Mouse (Mus musculus) heart, embryonic 11.5 days (tissue): Measurements from ENCODE around the gene Cd2bp2. TPM values are rescaled to one million over a fixed set of nuclear protein-coding genes. Genes with fewer than 3 reads are reported as not detected.

Source experiments
- ATAC-seq: fragments of 200-750 bp; cut with Nextera tagmentation; replicated peaks from 2 replicates; pipeline ENCODE4 v1.8.0; 2017; ENCODE audit warnings: moderate library complexity; ENCODE audit not compliant: insufficient number of reproducible peaks, low FRiP score, low TSS enrichment
- H3K27ac ChIP-seq: fragments of 300-500 bp; sonication (generic); 2 replicates; pipeline ENCODE4 v1.5.1; 2014; ENCODE audit warnings: mild to moderate bottlenecking, low read depth, low read length
- H3K27me3 ChIP-seq: fragments of 300-500 bp; sonication (generic); 2 replicates; pipeline ENCODE4 v1.6.1; 2014; ENCODE audit warnings: mild to moderate bottlenecking, low read length, mixed read lengths; ENCODE audit not compliant: control insufficient read depth, insufficient read depth
- H3K36me3 ChIP-seq: fragments of 300-500 bp; sonication (generic); 2 replicates; pipeline ENCODE4 v1.6.1; 2014; ENCODE audit warnings: mild to moderate bottlenecking, low read length, moderate library complexity, mixed read lengths; ENCODE audit not compliant: control insufficient read depth, insufficient read depth
- H3K4me1 ChIP-seq: fragments of 300-500 bp; sonication (generic); 2 replicates; pipeline ENCODE4 v1.6.1; 2014; ENCODE audit warnings: low read length; ENCODE audit not compliant: control insufficient read depth, insufficient read depth
- H3K4me2 ChIP-seq: fragments of 300-500 bp; sonication (generic); 2 replicates; pipeline ENCODE4 v1.6.1; 2014; ENCODE audit warnings: mild to moderate bottlenecking, moderate library complexity
- H3K4me3 ChIP-seq: fragments of 300-500 bp; sonication (generic); 2 replicates; pipeline ENCODE4 v1.5.1; 2014; ENCODE audit warnings: low read depth, low read length
- H3K9ac ChIP-seq: fragments of 300-500 bp; sonication (generic); 2 replicates; pipeline ENCODE4 v1.6.1; 2014; ENCODE audit warnings: mild to moderate bottlenecking, low read depth, low read length, moderate library complexity
- H3K9me3 ChIP-seq: fragments of 300-500 bp; sonication (generic); replicated peaks from 2 replicates; pipeline ENCODE4 v1.6.1; 2016; ENCODE audit warnings: low read length; ENCODE audit not compliant: control insufficient read depth
- WGBS: fragments of 180-500 bp; shearing (Covaris S2); extraction: QIAGEN DNeasy Blood & Tissue Kit; methylation state at CpG from one replicate; pipeline ENCODE4 v1.1.7; 2014; ENCODE audit not compliant: insufficient replicate concordance; 5-methylcytosine and 5-hydroxymethylcytosine counted together
- polyA plus RNA-seq: library from polyadenylated mRNA; unstranded; fragments of >200 nt; fragmentation: Nextera tagmentation; extraction: Ambion mirVana; gene quantifications from 2 replicates; pipeline ENCODE4 v1.2.1, GENCODE M21; 2014

The Cd2bp2 gene
- polyA plus RNA-seq, 1 experiment from 2014 or later: 41.8 TPM

DNA sequence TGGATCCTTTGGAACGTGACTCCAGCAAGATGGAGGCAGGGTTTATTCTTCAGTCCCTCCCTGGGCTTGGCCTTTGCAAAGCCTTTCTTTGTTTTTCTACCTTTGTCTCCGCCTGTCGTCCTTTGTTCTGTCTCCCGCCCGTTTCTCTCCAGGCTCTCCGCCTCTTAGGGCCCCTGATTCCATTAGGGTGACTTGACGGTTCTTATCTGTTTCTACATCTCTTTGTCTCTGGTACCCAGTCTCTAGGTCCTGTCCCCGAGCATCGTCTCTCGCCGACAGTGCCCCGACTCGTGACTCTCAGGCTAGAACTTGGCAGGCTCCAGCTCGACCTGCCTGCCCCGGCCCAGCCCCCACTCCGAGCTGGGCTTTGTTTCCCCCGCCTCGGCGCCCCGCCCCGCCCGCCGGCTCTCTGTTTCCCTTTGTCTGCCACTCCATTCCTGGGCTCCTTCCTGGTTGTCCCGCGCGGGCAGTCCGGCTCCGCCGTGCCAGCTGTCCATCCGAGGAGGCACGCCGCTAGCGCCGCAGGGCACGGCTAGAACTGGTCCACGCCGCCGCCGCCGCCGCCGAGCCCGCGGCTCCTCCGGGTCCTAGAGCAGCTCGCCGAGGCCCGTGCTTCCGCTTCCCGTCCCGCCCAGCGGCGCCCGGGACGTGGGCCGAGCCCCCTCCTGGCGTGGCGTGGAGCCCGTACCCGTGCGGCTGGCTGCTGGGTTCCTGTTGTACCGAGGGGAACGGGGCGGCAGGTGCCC is 36.9 kb upstream of the Cd2bp2 start, which contains the start of the genes Zfp553 and Sept1:
TSS of gene Zfp553 (plus strand) at position 440 of the 746 bp plus-strand sequence.
TSS of gene Sept1 (minus strand) at position 509 of the 746 bp plus-strand sequence.
- H3K4me2 ChIP-seq: peak within 1 kb of the TSS; percentile 85
- H3K27ac ChIP-seq: peak within 1 kb of the TSS; percentile 99
- no peaks in the 10 kb centered on the region for H3K9me3 ChIP-seq
- under 1% methylated on average over 63 of the region's 64 CpGs for WGBS
- H3K9ac ChIP-seq: peak within 1 kb of the TSS; percentile 98
- peak within 1 kb of the TSS; percentile 98 for H3K4me3 ChIP-seq
- H3K36me3 ChIP-seq: peaks cover 24% of the 10 kb centered on the region
- ATAC-seq: peak; percentile 86
- H3K4me1 ChIP-seq: peaks cover 16% of the 10 kb centered on the region
- no peaks in the 10 kb centered on the region for H3K27me3 ChIP-seq

DNA sequence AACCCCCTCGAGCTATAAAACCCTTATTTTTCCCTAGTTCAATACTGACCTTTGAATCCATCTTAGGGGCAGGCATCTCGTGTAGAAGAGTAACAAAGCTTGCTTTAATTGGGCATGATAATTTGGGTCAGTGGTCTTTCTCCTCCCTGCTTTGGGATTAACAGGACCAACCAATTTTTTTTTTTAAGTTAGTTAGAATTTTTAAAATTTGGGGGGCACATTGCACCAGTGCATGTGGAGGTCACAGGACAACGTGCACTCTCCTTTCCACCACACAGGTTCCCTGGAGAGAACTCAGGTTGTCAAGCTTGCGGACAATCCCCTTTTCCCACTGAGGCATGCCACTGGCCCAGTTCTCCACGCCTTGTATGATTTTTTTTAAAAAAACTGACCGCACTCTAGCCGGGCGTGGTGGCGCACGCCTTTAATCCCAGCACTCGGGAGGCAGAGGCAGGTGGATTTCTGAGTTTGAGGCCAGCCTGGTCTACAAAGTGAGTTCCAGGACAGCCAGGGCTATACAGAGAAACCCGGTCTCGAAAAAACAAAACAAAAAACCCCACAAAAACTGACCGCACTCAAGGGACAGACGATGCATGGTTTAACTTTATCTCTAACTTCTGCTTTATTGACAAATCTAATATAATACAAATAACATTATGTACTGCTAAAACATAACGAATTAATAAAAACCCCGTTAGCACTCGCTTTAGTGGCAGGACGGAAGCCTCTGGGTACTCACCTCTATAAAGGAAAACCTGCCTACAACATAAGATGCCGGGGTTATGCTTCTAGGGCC is 36.2 kb upstream of the Cd2bp2 start:
- Histone ChIP-seq H3K9me3 (no peaks in the 10 kb centered on the region), H3K9ac (peak overlapping the region; percentile 98), H3K4me2 (peak overlapping the region; percentile 85), H3K27me3 (no peaks in the 10 kb centered on the region), H3K4me1 (peaks cover 16% of the 10 kb centered on the region), H3K4me3 (peak overlapping the region; percentile 98), H3K36me3 (peaks cover 18% of the 10 kb centered on the region), H3K27ac (peak overlapping the region; percentile 99)
- 9% methylated on average over 20 of the region's 20 CpGs for WGBS
- no peak for ATAC-seq

DNA sequence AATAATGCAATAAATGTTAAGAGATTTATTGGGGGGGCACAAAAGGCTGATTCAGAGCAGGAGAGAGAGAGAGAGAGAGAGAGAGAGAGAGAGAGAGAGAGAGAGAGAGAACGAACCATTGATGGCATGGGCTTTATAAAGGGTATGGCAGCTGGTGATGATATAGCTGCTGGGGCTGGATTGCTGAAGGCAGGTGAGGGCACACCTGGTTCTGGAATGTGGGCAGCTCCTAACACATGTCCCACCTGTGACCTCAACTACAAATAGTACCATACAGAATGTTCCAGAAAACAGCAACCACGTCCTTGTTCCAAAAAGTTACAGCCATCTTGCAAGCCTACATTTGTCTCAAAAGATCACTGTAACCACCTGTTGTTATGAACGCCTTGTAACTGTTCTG is 35.5 kb upstream of the Cd2bp2 start:
- Histone ChIP-seq H3K4me2 (peak overlapping the region; percentile 85), H3K4me1 (peaks cover 16% of the 10 kb centered on the region), H3K9me3 (no peaks in the 10 kb centered on the region), H3K27ac (0 out of 2 replicates have a peak overlapping the region, but pooled peaks have one; percentile 99), H3K36me3 (peaks cover 12% of the 10 kb centered on the region), H3K27me3 (no peaks in the 10 kb centered on the region), H3K4me3 (peak overlapping the region; percentile 98), H3K9ac (peak overlapping the region; percentile 98)
- 78% methylated on average over 3 of the region's 3 CpGs for WGBS
- no peak for ATAC-seq

DNA sequence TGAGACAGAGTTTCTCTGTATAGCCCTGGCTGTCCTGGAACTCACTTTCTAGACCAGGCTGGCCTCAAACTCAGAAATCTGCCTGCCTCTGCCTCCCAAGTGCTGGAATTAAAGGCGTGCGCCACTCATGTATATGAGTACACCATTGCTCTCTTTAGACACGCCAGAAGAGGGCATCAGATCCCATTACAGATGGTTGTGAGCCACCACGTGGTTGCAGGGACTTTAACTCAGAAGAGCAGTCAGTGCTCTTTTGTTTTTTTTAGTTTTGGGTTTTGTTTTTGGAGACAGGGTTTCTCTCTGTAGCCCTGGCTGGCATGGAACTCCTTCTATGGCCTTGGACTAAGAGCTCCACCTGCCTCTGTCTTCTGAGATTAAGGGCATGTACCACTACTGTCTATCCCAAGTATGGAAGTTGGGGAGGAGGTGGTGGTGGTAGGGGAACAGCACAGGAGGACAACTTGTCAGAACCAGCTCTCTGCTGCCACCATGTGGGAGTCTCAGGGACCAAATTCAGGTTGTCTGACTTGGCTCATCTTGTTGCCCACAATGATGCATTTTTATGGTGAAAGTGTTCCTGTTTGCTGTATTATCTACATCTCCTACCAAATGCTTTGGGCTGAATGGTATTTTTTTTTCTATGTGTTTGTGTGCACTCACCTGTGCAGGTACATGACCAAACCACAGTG is 32.9 kb upstream of the Cd2bp2 start:
- Histone ChIP-seq H3K4me3 (no peak overlapping the region), H3K9ac (no peak overlapping the region), H3K4me2 (no peak overlapping the region), H3K27ac (no peak overlapping the region), H3K9me3 (no peaks in the 10 kb centered on the region), H3K4me1 (peaks cover 16% of the 10 kb centered on the region), H3K36me3 (no peaks in the 10 kb centered on the region), H3K27me3 (no peaks in the 10 kb centered on the region)
- 59% methylated on average over 4 of the region's 4 CpGs for WGBS
- no peak for ATAC-seq

DNA sequence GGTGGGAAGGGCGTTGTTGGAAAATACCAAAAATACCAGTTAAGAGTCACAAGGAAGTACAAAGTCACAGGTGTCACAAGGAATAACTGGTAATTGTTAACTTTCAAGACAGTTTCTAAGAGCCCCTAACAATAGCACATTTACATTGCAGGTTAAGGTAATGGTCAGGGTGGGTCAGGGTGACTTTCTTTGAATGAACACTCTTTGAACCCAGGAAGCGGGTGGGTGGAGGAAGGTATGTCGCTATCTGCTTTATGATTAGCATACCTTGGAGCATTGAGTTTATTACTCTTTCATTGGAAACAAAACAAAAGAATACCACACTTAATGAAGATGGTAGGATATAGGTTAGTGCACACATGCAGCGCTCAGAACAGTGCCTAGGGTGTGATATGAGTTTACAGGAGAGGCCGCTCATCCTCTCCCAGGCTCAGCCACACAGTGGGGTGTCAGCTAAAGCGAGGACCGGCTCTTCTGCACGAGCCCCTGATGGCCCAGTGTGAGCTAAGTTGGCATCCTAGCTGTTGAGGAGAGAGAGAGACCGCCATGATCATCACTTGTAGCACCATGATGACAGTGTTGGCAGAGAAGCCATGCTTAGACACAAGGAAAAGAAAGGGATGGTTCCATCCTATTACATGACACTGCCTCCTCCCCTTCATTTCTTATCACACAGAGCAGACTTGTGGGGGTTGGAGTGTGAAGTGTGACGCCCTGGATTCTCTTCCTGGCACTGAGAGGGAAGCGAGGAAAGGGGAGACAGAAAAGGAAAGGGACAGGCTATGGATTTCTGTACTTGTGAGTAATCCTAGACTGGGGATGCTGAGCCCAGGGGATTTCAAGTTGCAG is 29.5 kb upstream of the Cd2bp2 start:
- WGBS: 65% methylated on average over 11 of the region's 11 CpGs
- Histone ChIP-seq H3K9ac (no peak overlapping the region), H3K4me2 (no peak overlapping the region)

DNA sequence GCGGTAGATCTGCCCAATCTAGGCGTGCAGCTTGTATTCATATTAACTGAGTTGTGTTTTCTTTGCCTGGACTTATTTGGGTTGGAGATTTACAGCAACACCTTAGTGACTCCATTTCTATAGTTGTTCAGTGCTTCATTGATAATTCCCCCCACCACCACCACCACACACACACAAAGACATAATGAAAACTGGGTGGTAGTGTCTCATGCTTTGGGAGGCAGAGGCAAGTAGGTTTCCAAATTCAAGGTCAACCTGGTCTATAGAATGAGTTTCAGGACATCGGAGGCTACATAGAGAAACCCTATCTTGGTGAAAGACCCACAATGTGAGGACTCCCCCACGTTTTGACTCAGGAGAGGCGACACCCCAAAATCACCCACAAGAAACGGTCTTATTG is 28.8 kb upstream of the Cd2bp2 start:
- H3K9ac ChIP-seq: no peak overlapping the region
- no peak overlapping the region for H3K27ac ChIP-seq
- H3K4me1 ChIP-seq: no peaks in the 10 kb centered on the region
- no peak overlapping the region for H3K4me2 ChIP-seq
- H3K9me3 ChIP-seq: no peaks in the 10 kb centered on the region
- no peaks in the 10 kb centered on the region for H3K36me3 ChIP-seq
- WGBS: 89% methylated on average over 6 of the region's 6 CpGs
- no peak overlapping the region for H3K4me3 ChIP-seq
- no peaks in the 10 kb centered on the region for H3K27me3 ChIP-seq
- ATAC-seq: no peak

More for the DNA sequence above, 29.5 kb upstream of the Cd2bp2 start:
- no peaks in the 10 kb centered on the region for H3K9me3 ChIP-seq
- H3K4me3 ChIP-seq: no peak overlapping the region
- no peaks in the 10 kb centered on the region for H3K36me3 ChIP-seq
- peak; percentile 60; the same call in 1 of the 2 replicates for ATAC-seq
- H3K27me3 ChIP-seq: no peaks in the 10 kb centered on the region
- H3K27ac ChIP-seq: 0 out of 2 replicates have a peak overlapping the region, but pooled peaks have one; percentile 50
- H3K4me1 ChIP-seq: 0 out of 2 replicates have a peak, but pooled peaks cover 4% of the 10 kb centered on the region

- no peaks in the 10 kb centered on the region for H3K27me3 ChIP-seq
- no peak overlapping the region for H3K4me2 ChIP-seq
- WGBS: 81% methylated on average over 6 of the region's 6 CpGs
- H3K9ac ChIP-seq: no peak overlapping the region
- H3K4me3 ChIP-seq: no peak overlapping the region
- H3K9me3 ChIP-seq: no peaks in the 10 kb centered on the region
- H3K4me1 ChIP-seq: no peaks in the 10 kb centered on the region
- no peak for ATAC-seq
- no peaks in the 10 kb centered on the region for H3K36me3 ChIP-seq
- H3K27ac ChIP-seq: no peak overlapping the region
Observed at GRCm38 (mm10) chr7:127223515-127224478, 27.9 kb upstream of the Cd2bp2 start.
